Mouse (Mus musculus) ES-E14 (cell line): ENCODE measurements around the gene Olfr54. TPM values are rescaled to one million over a fixed set of nuclear protein-coding genes. Genes with fewer than 3 reads are reported as not detected.

Source experiments
- DNase-seq: peaks from one replicate; pipeline ENCODE4 v3.0.0-alpha.2; 2013; ENCODE audit warnings: low read depth, low spot score
- H3K27ac ChIP-seq: 2 replicates; pipeline ENCODE4 v1.5.1; 2012; ENCODE audit warnings: low read depth, mild to moderate bottlenecking, low read length, moderate library complexity, mixed read lengths; ENCODE audit not compliant: poor library complexity, insufficient read depth, severe bottlenecking
- H3K36me3 ChIP-seq: 2 replicates; pipeline ENCODE4 v1.6.1; 2012; ENCODE audit warnings: mild to moderate bottlenecking, low read length, moderate library complexity, mixed read lengths; ENCODE audit not compliant: control insufficient read depth, poor library complexity, insufficient read depth, severe bottlenecking
- H3K4me1 ChIP-seq, 2 experiments: fragments of 150-350 bp in 1 of 2; sonication (generic) in 1 of 2; 2 replicates each; pipeline ENCODE4 v1.6.1; 2012; ENCODE audit warnings: low read length in 2 of 2, mild to moderate bottlenecking in 1 of 2, mixed read lengths in 1 of 2; ENCODE audit not compliant: control insufficient read depth in 2 of 2, insufficient read depth in 2 of 2, poor library complexity in 1 of 2
- H3K4me3 ChIP-seq, 2 experiments: fragments of 150-350 bp in 1 of 2; sonication (generic) in 1 of 2; 2 replicates each; pipeline ENCODE4 v1.5.1; 2012; ENCODE audit warnings: low read length in 2 of 2, low read depth in 1 of 2, mild to moderate bottlenecking in 1 of 2, mixed read lengths in 1 of 2; ENCODE audit not compliant: insufficient read depth in 1 of 2, poor library complexity in 1 of 2, severe bottlenecking in 1 of 2
- H3K9ac ChIP-seq: 2 replicates; pipeline ENCODE4 v1.6.1; 2012; ENCODE audit warnings: low read depth, mild to moderate bottlenecking, low read length, mixed read lengths; ENCODE audit not compliant: poor library complexity, insufficient read depth, severe bottlenecking
- H3K9me3 ChIP-seq: fragments of 150-350 bp; sonication (generic); 2 replicates; pipeline ENCODE4 v1.6.1; 2012; ENCODE audit warnings: low read depth, mild to moderate bottlenecking, low read length; ENCODE audit not compliant: control insufficient read depth, insufficient read depth
- CHD2 ChIP-seq: IDR thresholded peaks from 2 replicates; pipeline ENCODE4 v1.6.1; 2014; ENCODE audit warnings: mild to moderate bottlenecking, low read depth, low read length, inconsistent platforms
- HCFC1 ChIP-seq: IDR thresholded peaks from 2 replicates; pipeline ENCODE4 v1.6.1; 2012; ENCODE audit warnings: low read length, inconsistent platforms, borderline replicate concordance; ENCODE audit not compliant: insufficient read depth
- MAFK ChIP-seq: IDR thresholded peaks from 2 replicates; pipeline ENCODE4 v1.6.1; 2014; ENCODE audit warnings: mild to moderate bottlenecking, low read depth, low read length, inconsistent platforms; ENCODE audit not compliant: insufficient read depth
- ZC3H11A ChIP-seq: IDR thresholded peaks from 2 replicates; pipeline ENCODE4 v1.6.1; 2012; ENCODE audit warnings: low read depth, mild to moderate bottlenecking, inconsistent platforms, low read length, borderline replicate concordance
- ZNF384 ChIP-seq: IDR thresholded peaks from 2 replicates; pipeline ENCODE4 v1.6.1; 2012; ENCODE audit warnings: low read depth, low read length, inconsistent platforms
- in situ Hi-C, 2 experiments: fragments of 600-800 bp; cut with MboI; formaldehyde crosslinking; loops; one replicate each; pipeline ENCODE4 v1.15.1; 2025; ENCODE audit warnings: low sequenced_read_pairs in 2 of 2, inconsistent platforms in 1 of 2; ENCODE audit not compliant: unreplicated experiment in 2 of 2
- total RNA-seq: library from RNA; depleted of rRNA; stranded (reverse); fragments of 300-350 nt; gene quantifications from 2 replicates; pipeline ENCODE4 v1.2.3, GENCODE M21; 2012; rRNA removed

The Olfr54 gene
- total RNA-seq, 1 experiment = not detected

GRCm38 (mm10) chr11:51063276-51063675 is 49.2 kb downstream of the Olfr54 start:
- Histone ChIP-seq H3K27ac (no peak overlapping the region), H3K4me1 (no peaks in the 10 kb centered on the region), H3K36me3 (peaks cover 4% of the 10 kb centered on the region; the same call in 1 of the 2 replicates), H3K9ac (no peak overlapping the region), H3K4me3 (no peak overlapping the region), H3K9me3 (no peaks in the 10 kb centered on the region)
- TF ChIP-seq CHD2 = no peak
- no peak for TF ChIP-seq ZC3H11A
- TF ChIP-seq MAFK = no peak
- no peak for TF ChIP-seq HCFC1
- no peak for TF ChIP-seq ZNF384
- in situ Hi-C loops = no loop called here
- DNase-seq = no peak

GRCm38 (mm10) chr11:51063841-51064240 is 49.8 kb downstream of the Olfr54 start:
- TF ChIP-seq CHD2 (no peak), ZNF384 (no peak), HCFC1 (no peak), ZC3H11A (no peak), MAFK (no peak)
- H3K9ac ChIP-seq = no peak overlapping the region
- no peak for DNase-seq
- in situ Hi-C loops = no loop called here
- no peaks in the 10 kb centered on the region for H3K9me3 ChIP-seq
- H3K4me1 ChIP-seq = no peaks in the 10 kb centered on the region
- peaks cover 4% of the 10 kb centered on the region; the same call in 1 of the 2 replicates for H3K36me3 ChIP-seq
- H3K27ac ChIP-seq = no peak overlapping the region
- H3K4me3 ChIP-seq = no peak overlapping the region

Other genes starting within 250 kb of the Olfr54 start
- 11.0 and 13.0 TPM in 2 replicates for gene Zfp354c, start 186.5 kb upstream of the Olfr54 start, total RNA-seq
- 0.45 and 0.48 TPM in 2 replicates for gene Zfp879, start 172.7 kb upstream of the Olfr54 start, total RNA-seq
- gene Grm6, start 163.6 kb upstream of the Olfr54 start, total RNA-seq = 0.71 and 0.74 TPM in 2 replicates
- gene Zfp454, start 126.6 kb upstream of the Olfr54 start, total RNA-seq = 2.7 and 3.3 TPM in 2 replicates
- gene Zfp2, start 98.1 kb upstream of the Olfr54 start, total RNA-seq = 6.1 and 6.3 TPM in 2 replicates
- gene Zfp354b, start 82.6 kb upstream of the Olfr54 start, total RNA-seq = 0.63 and 1.0 TPM in 2 replicates
- not detected in 2 replicates for gene 4933414I15Rik, start 70.5 kb upstream of the Olfr54 start, total RNA-seq
- not detected in 2 replicates for gene Prop1, start 60.5 kb upstream of the Olfr54 start, total RNA-seq
- not detected in 2 replicates for gene Olfr1378, start 47.7 kb upstream of the Olfr54 start, total RNA-seq
- gene Olfr1377, start 32.3 kb upstream of the Olfr54 start, total RNA-seq = not detected in 2 replicates
- gene Olfr51, start 10.6 kb upstream of the Olfr54 start, total RNA-seq = not detected in 2 replicates
- not detected in 2 replicates for gene Olfr1375, start 33.9 kb downstream of the Olfr54 start, total RNA-seq
- gene Zfp354a, start 45.0 kb downstream of the Olfr54 start, total RNA-seq = 6.6 and 7.1 TPM in 2 replicates
- gene Gm12569, start 206.2 kb downstream of the Olfr54 start, total RNA-seq = 8.0 and 13.0 TPM in 2 replicates
- gene Clk4, start 247.5 kb downstream of the Olfr54 start, total RNA-seq = 62.5 and 73.7 TPM in 2 replicates
- gene BC049762, start 248.8 kb downstream of the Olfr54 start, total RNA-seq = 0.31 TPM in 1 of 2 replicates, not detected in the other